Mouse (Mus musculus): ENCODE results near the gene Sec24b. TPM values are rescaled to one million over a fixed set of nuclear protein-coding genes. Genes with fewer than 3 reads are reported as not detected.

Gene Sec24b
- total and polyA plus RNA-seq, 3 experiments: 29.8 to 33.2 (median 30.8) TPM

DNA sequence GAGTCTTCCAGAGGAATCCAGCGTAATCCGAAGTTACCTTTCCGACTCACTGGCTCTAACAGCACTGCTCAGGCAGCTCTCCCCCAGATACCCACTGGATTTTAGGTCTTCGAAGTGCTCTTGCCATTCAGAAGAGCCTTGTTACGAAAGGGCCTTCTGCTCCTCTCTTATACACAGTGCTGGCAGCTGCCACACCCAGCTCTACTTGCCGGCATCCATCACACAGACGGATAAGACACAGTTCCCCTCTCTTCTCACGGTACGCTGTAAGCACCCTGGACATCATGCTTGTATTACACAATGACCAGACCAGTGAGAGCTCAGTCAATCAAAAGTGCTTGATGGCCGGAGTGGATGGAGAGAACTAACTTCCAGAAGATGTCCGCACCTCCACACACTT, 79.6 kb downstream of the Sec24b start:
- Histone ChIP-seq H3K27ac (no peak overlapping the region), H3K4me3 (no peak overlapping the region), H3K9ac (ENCODE audit: low read depth, low read length) (no peak overlapping the region), H3K36me3 (ENCODE audit: control insufficient read depth, insufficient read depth, low read length) (no peaks in the 10 kb centered on the region; the same call in 1 of the 2 replicates), H3K4me1 (ENCODE audit: control insufficient read depth, insufficient read depth, low read length) (no peaks in the 10 kb centered on the region), H3K79me2 (replicated peaks; ENCODE audit: control insufficient read depth, insufficient read depth, low read length) (no peaks in the 10 kb centered on the region), H3K27me3 (ENCODE audit: control insufficient read depth, insufficient read depth, low read length) (no peaks in the 10 kb centered on the region)
- TF ChIP-seq POLR2A (IDR thresholded peaks at IDR 0.05; ENCODE audit: insufficient read depth, low read depth, low read length) (no peak), CTCF (IDR thresholded peaks at IDR 0.05) (no peak), EP300 (IDR thresholded peaks at IDR 0.05; ENCODE audit: insufficient read depth, low read depth, low read length) (no peak)
- intact Hi-C loops (cut with DNase I): no loop called here
- DNase-seq: no peak
- WGBS: 79% methylated on average over 11 of the region's 11 CpGs

GRCm38 (mm10) chr3:129979510-129979909, 81.8 kb downstream of the Sec24b start:
- H3K27me3 ChIP-seq (ENCODE audit: control insufficient read depth, insufficient read depth, low read length): no peaks in the 10 kb centered on the region
- H3K27ac ChIP-seq: no peak overlapping the region
- no peaks in the 10 kb centered on the region for H3K4me1 ChIP-seq (ENCODE audit: control insufficient read depth, insufficient read depth, low read length)
- H3K79me2 ChIP-seq (replicated peaks; ENCODE audit: control insufficient read depth, insufficient read depth, low read length): no peaks in the 10 kb centered on the region
- H3K9ac ChIP-seq (ENCODE audit: low read depth, low read length): no peak overlapping the region
- no peak for DNase-seq
- no peak overlapping the region for H3K4me3 ChIP-seq
- H3K36me3 ChIP-seq (ENCODE audit: control insufficient read depth, insufficient read depth, low read length): no peaks in the 10 kb centered on the region
- intact Hi-C loops (cut with DNase I): no loop called here
- TF ChIP-seq EP300 (IDR thresholded peaks at IDR 0.05; ENCODE audit: insufficient read depth, low read depth, low read length) (no peak), CTCF (IDR thresholded peaks at IDR 0.05) (no peak), POLR2A (IDR thresholded peaks at IDR 0.05; ENCODE audit: insufficient read depth, low read depth, low read length) (no peak)
- WGBS: 41% methylated on average over 6 of the region's 6 CpGs

DNA sequence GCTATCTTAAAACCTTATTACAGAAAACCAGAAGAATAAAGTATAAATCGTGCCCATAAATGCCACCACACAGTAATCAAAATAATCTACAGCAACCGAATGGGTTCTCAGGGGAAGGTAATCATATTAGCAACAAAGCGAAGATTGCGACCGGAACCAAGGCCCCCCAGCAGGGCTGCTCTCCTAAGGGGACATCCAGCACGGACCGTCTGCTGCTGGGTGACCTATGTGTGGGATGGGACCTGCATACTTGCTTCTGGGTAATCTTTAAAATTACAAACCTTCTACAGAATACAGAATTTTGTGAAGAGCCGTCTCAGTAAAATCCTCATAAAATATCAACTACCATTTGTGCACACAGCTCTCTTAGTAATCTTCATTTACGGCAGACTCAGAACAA, 82.6 kb downstream of the Sec24b start:
- Histone ChIP-seq H3K4me1 (ENCODE audit: control insufficient read depth, insufficient read depth, low read length) (no peaks in the 10 kb centered on the region), H3K27ac (no peak overlapping the region), H3K36me3 (ENCODE audit: control insufficient read depth, insufficient read depth, low read length) (no peaks in the 10 kb centered on the region), H3K79me2 (replicated peaks; ENCODE audit: control insufficient read depth, insufficient read depth, low read length) (no peaks in the 10 kb centered on the region), H3K9ac (ENCODE audit: low read depth, low read length) (no peak overlapping the region), H3K4me3 (no peak overlapping the region), H3K27me3 (ENCODE audit: control insufficient read depth, insufficient read depth, low read length) (no peaks in the 10 kb centered on the region)
- no peak for TF ChIP-seq POLR2A (IDR thresholded peaks at IDR 0.05; ENCODE audit: insufficient read depth, low read depth, low read length)
- DNase-seq: no peak
- 92% methylated on average over 9 of the region's 9 CpGs for WGBS
- intact Hi-C loops (cut with DNase I): no loop called here

DNA sequence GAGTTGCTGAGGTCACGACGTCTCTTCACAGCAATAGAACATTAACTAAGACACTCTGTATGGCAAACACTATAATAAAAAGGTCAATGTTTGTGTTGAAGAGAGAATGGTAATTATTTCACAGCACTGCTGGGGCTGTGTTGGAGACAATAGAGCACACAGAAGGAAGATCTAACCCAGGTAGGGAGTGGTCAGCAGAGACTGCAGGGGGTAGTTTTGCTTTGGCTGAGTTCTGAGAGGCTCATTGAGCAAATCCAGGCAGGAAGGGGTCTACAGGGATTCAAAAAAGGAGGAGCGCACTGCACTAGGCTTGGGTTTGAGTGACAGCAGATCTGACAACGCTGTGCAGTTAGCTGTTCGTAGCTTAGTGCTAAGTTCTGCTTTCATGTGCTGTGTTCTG, 85.0 kb downstream of the Sec24b start:
- Histone ChIP-seq H3K79me2 (replicated peaks; ENCODE audit: control insufficient read depth, insufficient read depth, low read length) (no peaks in the 10 kb centered on the region), H3K4me3 (no peak overlapping the region), H3K27me3 (ENCODE audit: control insufficient read depth, insufficient read depth, low read length) (no peaks in the 10 kb centered on the region; the same call in 1 of the 2 replicates), H3K27ac (no peak overlapping the region), H3K36me3 (ENCODE audit: control insufficient read depth, insufficient read depth, low read length) (no peaks in the 10 kb centered on the region), H3K4me1 (ENCODE audit: control insufficient read depth, insufficient read depth, low read length) (no peaks in the 10 kb centered on the region), H3K9ac (ENCODE audit: low read depth, low read length) (no peak overlapping the region)
- no peak for TF ChIP-seq CTCF (IDR thresholded peaks at IDR 0.05)
- no peak for TF ChIP-seq EP300 (IDR thresholded peaks at IDR 0.05; ENCODE audit: insufficient read depth, low read depth, low read length)
- TF ChIP-seq POLR2A (IDR thresholded peaks at IDR 0.05; ENCODE audit: insufficient read depth, low read depth, low read length): no peak
- WGBS: 82% methylated on average over 5 of the region's 5 CpGs
- DNase-seq: no peak
- intact Hi-C loops (cut with DNase I): no loop called here

DNA sequence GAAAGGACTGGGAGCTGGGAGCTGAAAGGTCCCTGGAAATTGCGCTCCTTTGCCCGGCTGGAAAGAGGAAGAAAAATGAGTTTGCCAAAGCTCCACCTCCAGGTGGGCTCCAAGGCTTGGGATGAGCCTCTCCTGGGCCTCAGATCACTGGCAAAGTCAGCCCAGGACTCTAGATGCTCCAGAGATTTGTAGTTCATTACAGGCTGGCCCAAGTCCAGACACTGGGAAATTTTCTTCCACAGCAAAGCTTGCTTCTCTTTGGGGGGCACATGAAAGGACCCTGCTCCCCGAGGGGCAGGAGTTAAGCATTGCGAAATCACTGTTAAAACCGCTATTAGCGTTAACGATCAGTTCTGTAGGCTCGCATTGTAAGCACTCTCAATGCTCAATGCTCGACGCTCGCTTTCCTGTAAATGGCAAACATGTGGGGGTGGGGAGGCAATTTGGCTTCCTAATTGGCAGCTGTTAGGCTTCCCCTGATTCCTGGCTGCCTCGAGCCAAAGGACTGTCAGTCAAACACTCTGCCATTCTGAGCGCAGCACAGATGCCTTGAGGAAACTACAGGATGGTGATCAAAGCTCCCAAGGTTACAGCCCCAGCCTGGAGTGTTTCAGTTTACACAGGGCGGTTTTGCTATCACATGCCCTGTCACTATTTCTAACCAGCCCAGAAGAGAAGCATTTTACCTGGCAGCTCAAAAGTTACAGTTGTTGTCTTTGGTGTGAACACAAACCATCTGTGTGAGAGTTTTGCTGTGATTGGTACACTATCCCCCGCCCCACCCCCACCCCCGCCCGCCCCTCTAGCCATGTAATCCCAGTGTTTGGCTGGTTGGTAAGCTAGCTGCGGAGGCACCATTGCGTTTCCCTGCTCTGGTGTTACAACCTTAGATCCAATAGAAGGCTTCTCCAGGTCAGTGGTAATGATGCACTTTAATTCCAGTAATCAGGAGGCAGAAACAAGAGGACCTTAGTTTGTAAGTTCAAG, 90.5 kb downstream of the Sec24b start:
- DNase-seq: peak; percentile 13 to 26

More for the DNA sequence above, 90.5 kb downstream of the Sec24b start:
- Histone ChIP-seq H3K27ac (no peak overlapping the region), H3K36me3 (ENCODE audit: control insufficient read depth, insufficient read depth, low read length) (no peaks in the 10 kb centered on the region), H3K9ac (ENCODE audit: low read depth, low read length) (no peak overlapping the region), H3K4me1 (ENCODE audit: control insufficient read depth, insufficient read depth, low read length) (peaks cover 4% of the 10 kb centered on the region), H3K79me2 (replicated peaks; ENCODE audit: control insufficient read depth, insufficient read depth, low read length) (no peaks in the 10 kb centered on the region), H3K4me3 (peak overlapping the region; percentile 57), H3K27me3 (ENCODE audit: control insufficient read depth, insufficient read depth, low read length) (peaks cover 3% of the 10 kb centered on the region; the same call in 1 of the 2 replicates)
- WGBS: 22% methylated on average over 19 of the region's 19 CpGs
- intact Hi-C loops (cut with DNase I): no loop called here
- TF ChIP-seq EP300 (IDR thresholded peaks at IDR 0.05; ENCODE audit: insufficient read depth, low read depth, low read length) (no peak), CTCF (IDR thresholded peaks at IDR 0.05) (no peak), POLR2A (IDR thresholded peaks at IDR 0.05; ENCODE audit: insufficient read depth, low read depth, low read length) (no peak)

Data from heart, adult 2 months (tissue).